Mouse (Mus musculus) testis, adult 2 months (tissue): ENCODE measurements around the gene Fads6. TPM values are rescaled to one million over a fixed set of nuclear protein-coding genes. Genes with fewer than 3 reads are reported as not detected.
A peak's percentile ranks its signal among the peaks of the same experiment; 100 is the strongest.

Experiments
- H3K27ac ChIP-seq: fragments of 200-500 bp; 2 replicates; pipeline ENCODE4 v1.5.1; 2012; ENCODE audit warnings: low read depth, low read length; ENCODE audit not compliant: control insufficient read depth, insufficient read depth
- H3K27me3 ChIP-seq: fragments of 200-500 bp; 2 replicates; pipeline ENCODE4 v1.6.1; 2012; ENCODE audit warnings: mild to moderate bottlenecking, low read length, moderate library complexity; ENCODE audit not compliant: control insufficient read depth, insufficient read depth
- H3K36me3 ChIP-seq: fragments of 200-500 bp; 2 replicates; pipeline ENCODE4 v1.6.1; 2012; ENCODE audit warnings: mild to moderate bottlenecking, low read length; ENCODE audit not compliant: control insufficient read depth, insufficient read depth
- H3K4me1 ChIP-seq: fragments of 200-500 bp; 2 replicates; pipeline ENCODE4 v1.6.1; 2012; ENCODE audit warnings: low read length; ENCODE audit not compliant: control insufficient read depth, insufficient read depth
- H3K4me3 ChIP-seq: fragments of 200-500 bp; 2 replicates; pipeline ENCODE4 v1.5.1; 2012; ENCODE audit warnings: low read depth, mild to moderate bottlenecking, low read length, moderate library complexity, mixed read lengths; ENCODE audit not compliant: control insufficient read depth
- CTCF ChIP-seq: fragments of 200-500 bp; IDR thresholded peaks from 2 replicates; pipeline ENCODE4 v1.5.1; 2012; ENCODE audit warnings: low read depth, mild to moderate bottlenecking, inconsistent platforms, low read length, moderate library complexity; ENCODE audit not compliant: control insufficient read depth, insufficient read depth, insufficient replicate concordance
- POLR2A ChIP-seq: fragments of 200-500 bp; IDR thresholded peaks from 2 replicates; pipeline ENCODE4 v1.6.1; 2012; ENCODE audit warnings: low read depth, mild to moderate bottlenecking, inconsistent platforms, low read length, moderate library complexity; ENCODE audit not compliant: control insufficient read depth
- polyA plus RNA-seq: library from polyadenylated mRNA; depleted of rRNA; stranded (reverse); fragments of >200 nt; gene quantifications from 2 replicates; pipeline ENCODE4 v1.2.3, GENCODE M21; 2012

Fads6 gene
- polyA plus RNA-seq, 1 experiment: 6.4 TPM

- no peaks in the 10 kb centered on the region; the same call in 1 of the 2 replicates for H3K27me3 ChIP-seq
- no peak overlapping the region for H3K27ac ChIP-seq
- no peaks in the 10 kb centered on the region for H3K36me3 ChIP-seq
- TF ChIP-seq CTCF (no peak), POLR2A (no peak)
- H3K4me3 ChIP-seq: no peak overlapping the region
- H3K4me1 ChIP-seq: peaks cover 11% of the 10 kb centered on the region
Measured at GRCm38 (mm10) chr11:115271052-115271451, 26.4 kb downstream of the Fads6 start.

GRCm38 (mm10) chr11:115270148-115270861 is 27.2 kb downstream of the Fads6 start:
- no peaks in the 10 kb centered on the region for H3K36me3 ChIP-seq
- H3K4me1 ChIP-seq: peaks cover 16% of the 10 kb centered on the region
- TF ChIP-seq CTCF (peak; percentile 89; the same call in 1 of the 2 replicates), POLR2A (no peak)
- no peaks in the 10 kb centered on the region; the same call in 1 of the 2 replicates for H3K27me3 ChIP-seq
- no peak overlapping the region for H3K27ac ChIP-seq
- no peak overlapping the region for H3K4me3 ChIP-seq

GRCm38 (mm10) chr11:115269330-115270066 is 28.0 kb downstream of the Fads6 start:
- TF ChIP-seq POLR2A (no peak), CTCF (no peak)

GRCm38 (mm10) chr11:115267958-115268357 is 29.5 kb downstream of the Fads6 start:
- H3K4me1 ChIP-seq: peaks cover 18% of the 10 kb centered on the region
- H3K27me3 ChIP-seq: no peaks in the 10 kb centered on the region; the same call in 1 of the 2 replicates
- TF ChIP-seq CTCF (no peak), POLR2A (no peak)
- H3K27ac ChIP-seq: no peak overlapping the region
- H3K4me3 ChIP-seq: no peak overlapping the region
- no peaks in the 10 kb centered on the region for H3K36me3 ChIP-seq

More at GRCm38 (mm10) chr11:115269330-115270066, 28.0 kb downstream of the Fads6 start:
- Histone ChIP-seq H3K4me1 (peaks cover 18% of the 10 kb centered on the region), H3K36me3 (no peaks in the 10 kb centered on the region), H3K27me3 (no peaks in the 10 kb centered on the region; the same call in 1 of the 2 replicates), H3K27ac (no peak overlapping the region), H3K4me3 (no peak overlapping the region)

GRCm38 (mm10) chr11:115267061-115267883 is 30.2 kb downstream of the Fads6 start, which contains the start of gene Grin2c:
Grin2c (minus strand) TSS chr11:115267243.
- TF ChIP-seq POLR2A: no peak
- TF ChIP-seq CTCF: no peak
- Histone ChIP-seq H3K4me3 (no peak within 1 kb of the TSS; the same call in 1 of the 2 replicates), H3K36me3 (no peaks in the 10 kb centered on the region), H3K4me1 (peaks cover 18% of the 10 kb centered on the region), H3K27ac (no peak within 1 kb of the TSS), H3K27me3 (no peaks in the 10 kb centered on the region; the same call in 1 of the 2 replicates)

- TF ChIP-seq CTCF: no peak
- no peak for TF ChIP-seq POLR2A
- H3K4me3 ChIP-seq: no peak overlapping the region
- no peaks in the 10 kb centered on the region; the same call in 1 of the 2 replicates for H3K27me3 ChIP-seq
- H3K27ac ChIP-seq: no peak overlapping the region
- H3K36me3 ChIP-seq: no peaks in the 10 kb centered on the region
- H3K4me1 ChIP-seq: peaks cover 18% of the 10 kb centered on the region
Measured at GRCm38 (mm10) chr11:115266400-115266778, 31.1 kb downstream of the Fads6 start.
